Mouse (Mus musculus) MEL (cell line): Measurements from ENCODE around the gene Ano6. TPM values are rescaled to one million over a fixed set of nuclear protein-coding genes. Genes with fewer than 3 reads are reported as not detected.

Source experiments
- DNase-seq: peaks from one replicate; pipeline ENCODE4 v3.0.0; 2011; ENCODE audit warnings: low read depth, low spot score
- H3K27ac ChIP-seq: 2 replicates; pipeline ENCODE4 v1.5.1; 2012; ENCODE audit warnings: low read depth, mild to moderate bottlenecking, control low read depth, low read length, moderate library complexity; ENCODE audit not compliant: control insufficient read depth
- H3K27me3 ChIP-seq, 2 experiments: fragments of 150-350 bp in 1 of 2; sonication (generic) in 1 of 2; 2 replicates each; pipeline ENCODE4 v1.6.1; 2012; ENCODE audit warnings: low read length in 2 of 2, mild to moderate bottlenecking in 2 of 2, improper control_type of control experiment in 1 of 2, moderate library complexity in 1 of 2; ENCODE audit not compliant: insufficient read depth in 2 of 2, control insufficient read depth in 1 of 2
- H3K36me3 ChIP-seq, 2 experiments: 2 replicates each; pipeline ENCODE4 v1.6.1; 2012 to 2014; ENCODE audit warnings: low read length in 2 of 2, improper control_type of control experiment in 1 of 2, inconsistent platforms in 1 of 2, mild to moderate bottlenecking in 1 of 2; ENCODE audit not compliant: insufficient read depth in 2 of 2, control insufficient read depth in 1 of 2
- H3K4me1 ChIP-seq, 2 experiments: fragments of 150-350 bp in 1 of 2; sonication (generic) in 1 of 2; 2 replicates each; pipeline ENCODE4 v1.6.1; 2012; ENCODE audit warnings: low read length in 2 of 2, improper control_type of control experiment in 1 of 2, mild to moderate bottlenecking in 1 of 2; ENCODE audit not compliant: insufficient read depth in 2 of 2, control insufficient read depth in 1 of 2
- H3K4me3 ChIP-seq, 2 experiments: fragments of 150-350 bp in 1 of 2; sonication (generic) in 1 of 2; 2 replicates each; pipeline ENCODE4 v1.5.1; 2012; ENCODE audit warnings: low read depth in 2 of 2, low read length in 2 of 2, mild to moderate bottlenecking in 2 of 2, moderate library complexity in 2 of 2, control low read depth in 1 of 2, improper control_type of control experiment in 1 of 2; ENCODE audit not compliant: control insufficient read depth in 1 of 2, insufficient read depth in 1 of 2
- H3K79me2 ChIP-seq: 2 replicates; pipeline ENCODE4 v1.6.1; 2012; ENCODE audit warnings: mild to moderate bottlenecking, low read length, moderate library complexity; ENCODE audit not compliant: control insufficient read depth, poor library complexity, insufficient read depth
- H3K9ac ChIP-seq: 2 replicates; pipeline ENCODE4 v1.6.1; 2012; ENCODE audit warnings: low read depth, mild to moderate bottlenecking, control low read depth, low read length, moderate library complexity; ENCODE audit not compliant: control insufficient read depth, poor library complexity, severe bottlenecking
- H3K9me3 ChIP-seq: fragments of 150-350 bp; sonication (generic); replicated peaks from 2 replicates; pipeline ENCODE4 v1.6.1; 2012; ENCODE audit warnings: mild to moderate bottlenecking, low read length, improper control_type of control experiment, moderate library complexity; ENCODE audit not compliant: insufficient read depth
- BHLHE40 ChIP-seq: IDR thresholded peaks from 2 replicates; pipeline ENCODE4 v1.6.1; 2012; ENCODE audit warnings: low read depth, mild to moderate bottlenecking, inconsistent platforms, low read length, improper control_type of control experiment, borderline replicate concordance
- CHD1 ChIP-seq: IDR thresholded peaks from 2 replicates; pipeline ENCODE4 v1.6.1; 2012; ENCODE audit warnings: low read depth, mild to moderate bottlenecking, inconsistent platforms, low read length, improper control_type of control experiment
- CHD2 ChIP-seq: IDR thresholded peaks from 2 replicates; pipeline ENCODE4 v1.6.1; 2011; ENCODE audit warnings: low read length, improper control_type of control experiment
- CTCF ChIP-seq, 3 experiments: IDR thresholded peaks in 2 of 3; conservative IDR thresholded peaks in 1 of 3; 2 replicates each; pipeline ENCODE4 v1.5.1; 2011 to 2012; ENCODE audit warnings: low read length in 3 of 3, low read depth in 2 of 3, mild to moderate bottlenecking in 2 of 3, improper control_type of control experiment in 1 of 3, inconsistent platforms in 1 of 3, mixed read lengths in 1 of 3, moderate library complexity in 1 of 3; ENCODE audit not compliant: control insufficient read depth in 1 of 3, insufficient read depth in 1 of 3, poor library complexity in 1 of 3, severe bottlenecking in 1 of 3
- E2F4 ChIP-seq: IDR thresholded peaks from 2 replicates; pipeline ENCODE4 v1.6.1; 2011; ENCODE audit warnings: low read depth, low read length, improper control_type of control experiment, borderline replicate concordance
- EP300 ChIP-seq, 2 experiments: IDR thresholded peaks; 2 replicates each; pipeline ENCODE4 v1.6.1; 2011; ENCODE audit warnings: improper control_type of control experiment in 2 of 2, low read length in 2 of 2, low read depth in 1 of 2, mild to moderate bottlenecking in 1 of 2
- ETS1 ChIP-seq: IDR thresholded peaks from 2 replicates; pipeline ENCODE4 v1.6.1; 2012; ENCODE audit warnings: low read depth, mild to moderate bottlenecking, inconsistent platforms, low read length, improper control_type of control experiment, moderate library complexity
- HCFC1 ChIP-seq: IDR thresholded peaks from 2 replicates; pipeline ENCODE4 v1.6.1; 2012; ENCODE audit warnings: low read depth, mild to moderate bottlenecking, inconsistent platforms, low read length, improper control_type of control experiment, moderate library complexity
- KAT2A ChIP-seq: conservative IDR thresholded peaks from 2 replicates; pipeline ENCODE4 v1.6.1; 2012; ENCODE audit warnings: low read depth, low read length, improper control_type of control experiment, inconsistent platforms
- MAFK ChIP-seq: IDR thresholded peaks from 2 replicates; pipeline ENCODE4 v1.6.1; 2011; ENCODE audit warnings: low read depth, mild to moderate bottlenecking, low read length, improper control_type of control experiment, borderline replicate concordance
- MAZ ChIP-seq: IDR thresholded peaks from 2 replicates; pipeline ENCODE4 v1.6.1; 2012; ENCODE audit warnings: low read depth, mild to moderate bottlenecking, inconsistent platforms, low read length, improper control_type of control experiment
- MXI1 ChIP-seq: IDR thresholded peaks from 2 replicates; pipeline ENCODE4 v1.6.1; 2011; ENCODE audit warnings: mild to moderate bottlenecking, low read depth, low read length, improper control_type of control experiment
- MYC ChIP-seq: IDR thresholded peaks from 2 replicates; pipeline ENCODE4 v1.6.1; 2011; ENCODE audit warnings: low read depth, mild to moderate bottlenecking, low read length, improper control_type of control experiment, moderate library complexity
- NELFE ChIP-seq: IDR thresholded peaks from 2 replicates; pipeline ENCODE4 v1.6.1; 2011; ENCODE audit warnings: low read depth, low read length, improper control_type of control experiment
- POLR2A ChIP-seq, 2 experiments: IDR thresholded peaks; 2 replicates each; pipeline ENCODE4 v1.6.1; 2011 to 2012; ENCODE audit warnings: low read length in 2 of 2, mild to moderate bottlenecking in 2 of 2, control low read depth in 1 of 2, improper control_type of control experiment in 1 of 2, low read depth in 1 of 2, moderate library complexity in 1 of 2; ENCODE audit not compliant: control insufficient read depth in 1 of 2, insufficient read depth in 1 of 2, poor library complexity in 1 of 2
- POLR2AphosphoS2 ChIP-seq: IDR thresholded peaks from 2 replicates; pipeline ENCODE4 v1.6.1; 2011; ENCODE audit warnings: low read length, improper control_type of control experiment
- RCOR1 ChIP-seq: IDR thresholded peaks from 2 replicates; pipeline ENCODE4 v1.6.1; 2012; ENCODE audit warnings: low read depth, mild to moderate bottlenecking, inconsistent platforms, low read length, improper control_type of control experiment
- SMC3 ChIP-seq: IDR thresholded peaks from 2 replicates; pipeline ENCODE4 v1.6.1; 2011; ENCODE audit warnings: low read depth, low read length, improper control_type of control experiment
- TCF12 ChIP-seq: IDR thresholded peaks from 2 replicates; pipeline ENCODE4 v1.6.1; 2014; ENCODE audit warnings: low read depth, mild to moderate bottlenecking, inconsistent platforms, low read length, improper control_type of control experiment, moderate library complexity
- USF2 ChIP-seq, 2 experiments: IDR thresholded peaks; 2 replicates each; pipeline ENCODE4 v1.6.1; 2011 to 2012; ENCODE audit warnings: improper control_type of control experiment in 2 of 2, low read length in 2 of 2, borderline replicate concordance in 1 of 2, inconsistent platforms in 1 of 2, low read depth in 1 of 2, mild to moderate bottlenecking in 1 of 2; ENCODE audit not compliant: insufficient read depth in 1 of 2
- ZKSCAN1 ChIP-seq: IDR thresholded peaks from 2 replicates; pipeline ENCODE4 v1.6.1; 2012; ENCODE audit warnings: low read depth, mild to moderate bottlenecking, inconsistent platforms, low read length, improper control_type of control experiment, moderate library complexity
- ZMIZ1 ChIP-seq: IDR thresholded peaks from 2 replicates; pipeline ENCODE4 v1.6.1; 2012; ENCODE audit warnings: low read depth, mild to moderate bottlenecking, inconsistent platforms, low read length, improper control_type of control experiment, moderate library complexity
- polyA plus RNA-seq, 2 experiments: library from polyadenylated mRNA; stranded (reverse) in 1 of 2; unstranded in 1 of 2; fragments of >175 nt in 1 of 2; fragments of >200 nt in 1 of 2; gene quantifications; 2 replicates each; pipeline versions ENCODE4 v1.2.1 to v1.2.4; 2012; ENCODE audit warnings: low replicate concordance in 2 of 2, low read depth in 1 of 2; ENCODE audit not compliant: insufficient read length in 2 of 2, insufficient read depth in 1 of 2, missing spikeins in 1 of 2
- total RNA-seq: library from RNA; depleted of rRNA; stranded (reverse); fragments of 300-350 nt; gene quantifications from 2 replicates; pipeline ENCODE4 v1.2.3, GENCODE M21; 2012

The Ano6 gene
- total and polyA plus RNA-seq, 3 experiments, result 54.8 to 66.6 (median 61.4) TPM

GRCm38 (mm10) chr15:95873276-95873675, 82.6 kb downstream of the Ano6 start:
- no peak overlapping the region for H3K27ac ChIP-seq
- peaks cover 8% of the 10 kb centered on the region for H3K79me2 ChIP-seq
- no peaks in the 10 kb centered on the region for H3K4me1 ChIP-seq
- TF ChIP-seq NELFE (no peak), USF2 (IDR thresholded peaks at IDR 0.05; ENCODE audit: borderline replicate concordance in 1 of 2, insufficient read depth in 1 of 2, low read depth in 1 of 2, low read length in 2 of 2) (no peak), EP300 (IDR thresholded peaks at IDR 0.05; ENCODE audit: low read depth in 1 of 2, low read length in 2 of 2) (no peak), MAZ (no peak), SMC3 (no peak), MYC (no peak)
- H3K27me3 ChIP-seq, result no peaks in the 10 kb centered on the region
- H3K36me3 ChIP-seq, result peaks cover 0 to 3% of the 10 kb centered on the region in 2 experiments; a peak in 2 of 4 replicates
- no peak overlapping the region for H3K9ac ChIP-seq
- no peaks in the 10 kb centered on the region for H3K9me3 ChIP-seq
- DNase-seq, result no peak
- H3K4me3 ChIP-seq, result no peak overlapping the region

- no peak for DNase-seq
- Histone ChIP-seq H3K4me1 (peaks cover 2 to 4% of the 10 kb centered on the region in 2 experiments; a peak in 2 of 4 replicates), H3K27ac (no peak overlapping the region), H3K9ac (no peak overlapping the region), H3K36me3 (peaks cover 4% of the 10 kb centered on the region in 2 experiments), H3K4me3 (no peak overlapping the region), H3K79me2 (peaks cover 8% of the 10 kb centered on the region), H3K9me3 (no peaks in the 10 kb centered on the region), H3K27me3 (no peaks in the 10 kb centered on the region)
- no peak for TF ChIP-seq NELFE
- no peak for TF ChIP-seq CHD1
- TF ChIP-seq USF2 (IDR thresholded peaks at IDR 0.05; ENCODE audit: borderline replicate concordance in 1 of 2, insufficient read depth in 1 of 2, low read depth in 1 of 2, low read length in 2 of 2), result no peak
- TF ChIP-seq MAFK, result no peak
- no peak for TF ChIP-seq TCF12
- TF ChIP-seq HCFC1, result no peak
- TF ChIP-seq CTCF (IDR thresholded peaks at IDR 0.05 in 2 of 3, conservative IDR thresholded peaks at IDR 0.05 in 1 of 3; ENCODE audit: control insufficient read depth in 1 of 3, insufficient read depth in 1 of 3, low read depth in 2 of 3, low read length in 3 of 3, poor library complexity in 1 of 3, severe bottlenecking in 1 of 3), result no peak
- TF ChIP-seq ZKSCAN1, result no peak
- no peak for TF ChIP-seq ETS1
- TF ChIP-seq MAZ, result no peak
- TF ChIP-seq ZMIZ1, result no peak
- no peak for TF ChIP-seq POLR2AphosphoS2
- TF ChIP-seq E2F4, result no peak
- TF ChIP-seq RCOR1, result no peak
- TF ChIP-seq KAT2A, result no peak
- TF ChIP-seq BHLHE40, result no peak
- no peak for TF ChIP-seq CHD2
- no peak for TF ChIP-seq MXI1
- TF ChIP-seq POLR2A (IDR thresholded peaks at IDR 0.05; ENCODE audit: control insufficient read depth in 1 of 2, insufficient read depth in 1 of 2, low read depth in 1 of 2, low read length in 2 of 2, poor library complexity in 1 of 2), result no peak
Observed at GRCm38 (mm10) chr15:95874216-95874615, 83.6 kb downstream of the Ano6 start.
